Mouse (Mus musculus) embryonic facial prominence, embryonic 15.5 days (tissue): ENCODE measurements around the gene Ddt. TPM values are rescaled to one million over a fixed set of nuclear protein-coding genes. Genes with fewer than 3 reads are reported as not detected.

Experiments used
- polyA plus RNA-seq: library from polyadenylated mRNA; unstranded; fragments of >200 nt; fragmentation: Nextera tagmentation; extraction: Ambion mirVana; gene quantifications from 2 replicates; pipeline ENCODE4 v1.2.1, GENCODE M21; 2015

The Ddt gene
- polyA plus RNA-seq, 1 experiment from 2014 or later: 58.3 TPM

Other genes with a start within 250 kb of the Ddt start
- 4.9 and 6.3 TPM in 2 replicates for gene Lrrc75b, start 213.1 kb downstream of the Ddt start, polyA plus RNA-seq
- 1.7 and 2.2 TPM in 2 replicates for gene Ggt1, start 211.8 kb downstream of the Ddt start, polyA plus RNA-seq
- 2.8 and 3.2 TPM in 2 replicates for gene Ggt5, start 184.1 kb downstream of the Ddt start, polyA plus RNA-seq
- gene Susd2, start 129.4 kb downstream of the Ddt start, polyA plus RNA-seq: 9.0 and 10.1 TPM in 2 replicates
- gene Cabin1, start 9.1 kb downstream of the Ddt start, polyA plus RNA-seq: 29.4 and 30.0 TPM in 2 replicates
- gene Gm20441, start 7.5 kb upstream of the Ddt start, polyA plus RNA-seq: not detected in 2 replicates
- 17.1 and 18.1 TPM in 2 replicates for gene Gstt3, start 8.0 kb upstream of the Ddt start, polyA plus RNA-seq
- gene Gstt1, start 25.2 kb upstream of the Ddt start, polyA plus RNA-seq: 13.8 and 14.5 TPM in 2 replicates
- not detected in 2 replicates for gene Gstt4, start 49.1 kb upstream of the Ddt start, polyA plus RNA-seq
- 9.0 and 11.0 TPM in 2 replicates for gene Gstt2, start 64.0 kb upstream of the Ddt start, polyA plus RNA-seq
- 1,283 and 1,429 TPM in 2 replicates for gene Mif, start 86.8 kb upstream of the Ddt start, polyA plus RNA-seq
- 2.0 and 3.1 TPM in 2 replicates for gene Derl3, start 120.0 kb upstream of the Ddt start, polyA plus RNA-seq
- gene Smarcb1, start 148.2 kb upstream of the Ddt start, polyA plus RNA-seq: 187 and 192 TPM in 2 replicates
- gene Chchd10, start 159.7 kb upstream of the Ddt start, polyA plus RNA-seq: 29.7 and 33.4 TPM in 2 replicates
- gene Mmp11, start 163.1 kb upstream of the Ddt start, polyA plus RNA-seq: 101 and 133 TPM in 2 replicates
- gene Gm867, start 167.3 kb upstream of the Ddt start, polyA plus RNA-seq: 0.81 and 0.89 TPM in 2 replicates
- 1.4 and 1.6 TPM in 2 replicates for gene Vpreb3, start 169.6 kb upstream of the Ddt start, polyA plus RNA-seq
- gene Gm5134, start 181.1 kb upstream of the Ddt start, polyA plus RNA-seq: not detected in 2 replicates